Mouse (Mus musculus): Measurements from ENCODE around the gene Prune1. TPM values are rescaled to one million over a fixed set of nuclear protein-coding genes. Genes with fewer than 3 reads are reported as not detected.

Prune1 gene
- polyA plus RNA-seq, 1 experiment, result 43.2 TPM

- TF ChIP-seq CTCF (IDR thresholded peaks at IDR 0.05; ENCODE audit: borderline replicate concordance, insufficient read depth, low read depth, low read length), result no peak
- no peak for TF ChIP-seq POLR2A (IDR thresholded peaks at IDR 0.05; ENCODE audit: borderline replicate concordance, insufficient read depth, low read length)
- Histone ChIP-seq H3K4me3 (replicated peaks; ENCODE audit: insufficient read depth, low read depth, low read length) (peak within 1 kb of the TSS; percentile 41), H3K27me3 (ENCODE audit: control insufficient read depth, insufficient read depth, low read length) (no peaks in the 10 kb centered on the region), H3K4me1 (ENCODE audit: control insufficient read depth, insufficient read depth, low read length) (peaks cover 18% of the 10 kb centered on the region), H3K27ac (ENCODE audit: insufficient read depth, low read length) (peak within 1 kb of the TSS; percentile 18)
- DNase-seq, result peak in 1 of 2 experiments; percentile 39
- 29% methylated on average over 13 of the region's 13 CpGs for WGBS
Observed at GRCm38 (mm10) chr3:95231298-95232221, 50.3 kb downstream of the Prune1 start, which contains the start of gene Mllt11. Gene Mllt11 (minus strand): TSS chr3:95232171.

GRCm38 (mm10) chr3:95230495-95231297 lies 51.2 kb downstream of the Prune1 start:
- no peak for DNase-seq
- Histone ChIP-seq H3K27me3 (ENCODE audit: control insufficient read depth, insufficient read depth, low read length) (no peaks in the 10 kb centered on the region), H3K4me1 (ENCODE audit: control insufficient read depth, insufficient read depth, low read length) (peaks cover 19% of the 10 kb centered on the region), H3K4me3 (replicated peaks; ENCODE audit: insufficient read depth, low read depth, low read length) (peak overlapping the region; percentile 72), H3K27ac (ENCODE audit: insufficient read depth, low read length) (peak overlapping the region; percentile 49)
- TF ChIP-seq POLR2A (IDR thresholded peaks at IDR 0.05; ENCODE audit: borderline replicate concordance, insufficient read depth, low read length) (no peak), CTCF (IDR thresholded peaks at IDR 0.05; ENCODE audit: borderline replicate concordance, insufficient read depth, low read depth, low read length) (no peak)
- 21% methylated on average over 8 of the region's 8 CpGs for WGBS

GRCm38 (mm10) chr3:95229781-95230494 lies 51.9 kb downstream of the Prune1 start:
- 1% methylated on average over 13 of the region's 13 CpGs for WGBS

GRCm38 (mm10) chr3:95228894-95229780 lies 52.7 kb downstream of the Prune1 start:
- TF ChIP-seq POLR2A (IDR thresholded peaks at IDR 0.05; ENCODE audit: borderline replicate concordance, insufficient read depth, low read length) (no peak), CTCF (IDR thresholded peaks at IDR 0.05; ENCODE audit: borderline replicate concordance, insufficient read depth, low read depth, low read length) (no peak)
- no peaks in the 10 kb centered on the region for H3K27me3 ChIP-seq (ENCODE audit: control insufficient read depth, insufficient read depth, low read length)
- peak overlapping the region; percentile 72 for H3K4me3 ChIP-seq (replicated peaks; ENCODE audit: insufficient read depth, low read depth, low read length)
- H3K4me1 ChIP-seq (ENCODE audit: control insufficient read depth, insufficient read depth, low read length), result peaks cover 19% of the 10 kb centered on the region
- peak; percentile 53 to 63 for DNase-seq
- peak overlapping the region; percentile 52 for H3K27ac ChIP-seq (ENCODE audit: insufficient read depth, low read length)
- 1% methylated on average over 43 of the region's 43 CpGs for WGBS

More at GRCm38 (mm10) chr3:95229781-95230494, 51.9 kb downstream of the Prune1 start:
- H3K27me3 ChIP-seq (ENCODE audit: control insufficient read depth, insufficient read depth, low read length), result no peaks in the 10 kb centered on the region
- H3K27ac ChIP-seq (ENCODE audit: insufficient read depth, low read length), result peak overlapping the region; percentile 52
- peak; percentile 51 to 55 for DNase-seq
- TF ChIP-seq CTCF (IDR thresholded peaks at IDR 0.05; ENCODE audit: borderline replicate concordance, insufficient read depth, low read depth, low read length), result no peak
- no peak for TF ChIP-seq POLR2A (IDR thresholded peaks at IDR 0.05; ENCODE audit: borderline replicate concordance, insufficient read depth, low read length)
- peak overlapping the region; percentile 72 for H3K4me3 ChIP-seq (replicated peaks; ENCODE audit: insufficient read depth, low read depth, low read length)
- H3K4me1 ChIP-seq (ENCODE audit: control insufficient read depth, insufficient read depth, low read length), result peaks cover 19% of the 10 kb centered on the region

- no peaks in the 10 kb centered on the region for H3K27me3 ChIP-seq (ENCODE audit: control insufficient read depth, insufficient read depth, low read length)
- peaks cover 19% of the 10 kb centered on the region for H3K4me1 ChIP-seq (ENCODE audit: control insufficient read depth, insufficient read depth, low read length)
- H3K4me3 ChIP-seq (replicated peaks; ENCODE audit: insufficient read depth, low read depth, low read length), result peak within 1 kb of the TSS; percentile 72
- H3K27ac ChIP-seq (ENCODE audit: insufficient read depth, low read length), result peak within 1 kb of the TSS; percentile 63
- under 1% methylated on average over 64 of the region's 64 CpGs for WGBS
- DNase-seq, result peak; percentile 89 to 91
- TF ChIP-seq POLR2A (IDR thresholded peaks at IDR 0.05; ENCODE audit: borderline replicate concordance, insufficient read depth, low read length), result peak; percentile 88
- TF ChIP-seq CTCF (IDR thresholded peaks at IDR 0.05; ENCODE audit: borderline replicate concordance, insufficient read depth, low read depth, low read length), result no peak
Observed at GRCm38 (mm10) chr3:95228148-95228893, 53.6 kb downstream of the Prune1 start, which contains the start of gene Cdc42se1. Gene Cdc42se1 (plus strand): TSS chr3:95228732.

- WGBS, result 0% methylated on average over 1 of the region's 1 CpGs
- Histone ChIP-seq H3K27me3 (ENCODE audit: control insufficient read depth, insufficient read depth, low read length) (no peaks in the 10 kb centered on the region), H3K27ac (ENCODE audit: insufficient read depth, low read length) (peak overlapping the region; percentile 51), H3K4me1 (ENCODE audit: control insufficient read depth, insufficient read depth, low read length) (peaks cover 19% of the 10 kb centered on the region), H3K4me3 (replicated peaks; ENCODE audit: insufficient read depth, low read depth, low read length) (peak overlapping the region; percentile 67)
- peak in 1 of 2 experiments; percentile 35 for DNase-seq
- TF ChIP-seq CTCF (IDR thresholded peaks at IDR 0.05; ENCODE audit: borderline replicate concordance, insufficient read depth, low read depth, low read length) (no peak), POLR2A (IDR thresholded peaks at IDR 0.05; ENCODE audit: borderline replicate concordance, insufficient read depth, low read length) (no peak)
Observed at GRCm38 (mm10) chr3:95227214-95227613, 54.7 kb downstream of the Prune1 start.

Measured in cerebellum, adult 2 months (tissue).